Mouse (Mus musculus) gonadal fat pad, adult 2 months (tissue): Measurements from ENCODE around the gene Senp7. TPM values are rescaled to one million over a fixed set of nuclear protein-coding genes. Genes with fewer than 3 reads are reported as not detected.
"Not testable (repeated sequence)": the region's sequence is repeated elsewhere in the genome, so short reads cannot be mapped to it uniquely, and the experiment has no call there.

Source experiments
- DNase-seq: peaks from one replicate; pipeline ENCODE4 v3.0.0-alpha.2; 2012; ENCODE audit warnings: low read depth
- polyA plus RNA-seq: library from polyadenylated mRNA; depleted of rRNA; stranded (reverse); fragments of >200 nt; gene quantifications from 2 replicates; pipeline ENCODE4 v1.2.3, GENCODE M21; 2012

Gene Senp7
- polyA plus RNA-seq, 1 experiment = 4.5 TPM

DNA sequence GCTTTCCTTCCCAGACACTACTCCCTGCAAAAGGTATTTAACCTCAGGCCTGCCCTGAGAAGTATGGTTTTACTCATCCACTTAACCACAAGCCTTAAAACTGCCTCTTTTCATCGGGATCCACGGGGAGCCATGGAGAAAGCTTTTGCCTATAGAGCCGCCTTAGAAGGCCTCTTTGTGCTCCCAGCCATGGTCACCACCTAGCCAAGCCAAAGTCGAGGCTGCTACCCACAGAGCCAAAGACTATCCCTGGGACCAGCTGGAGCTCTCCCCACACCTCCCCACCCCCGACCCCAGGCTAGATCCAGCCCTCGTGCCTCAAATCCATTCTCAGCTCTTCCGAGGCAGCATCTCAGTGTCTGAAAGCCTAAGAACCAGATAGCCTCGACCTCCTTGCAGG is 18.0 kb downstream of the Senp7 start:
- no peak for DNase-seq

DNA sequence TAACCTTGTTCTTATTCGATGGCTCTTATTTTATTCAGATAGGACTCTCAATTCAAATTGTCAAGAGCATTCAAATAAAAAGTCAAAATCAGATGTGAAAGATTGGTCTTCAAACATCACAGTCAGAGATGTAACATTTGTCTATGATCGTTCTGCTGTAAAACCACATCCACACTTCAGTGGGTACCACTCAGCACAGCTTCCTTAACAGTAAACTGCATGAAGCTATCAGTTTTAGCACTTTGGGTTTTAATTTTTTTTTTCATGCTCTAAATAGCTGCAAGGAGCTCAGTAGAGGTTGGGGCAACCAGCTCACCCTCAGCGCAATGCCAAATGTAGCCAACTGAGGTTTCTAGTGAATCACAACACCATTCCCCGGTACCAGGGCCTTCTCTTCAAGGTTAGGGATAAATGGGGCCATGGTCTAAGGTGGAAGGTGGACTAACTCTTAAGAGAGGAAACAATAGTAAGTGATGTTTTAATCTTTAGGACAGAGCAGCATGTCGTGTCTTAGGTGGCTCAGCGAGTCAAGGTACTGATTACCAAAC is 20.5 kb downstream of the Senp7 start:
- DNase-seq = no peak

- no peak for DNase-seq
These were observed 23.4 kb downstream of the Senp7 start for GRCm38 (mm10) chr16:56071317-56072232.

DNA sequence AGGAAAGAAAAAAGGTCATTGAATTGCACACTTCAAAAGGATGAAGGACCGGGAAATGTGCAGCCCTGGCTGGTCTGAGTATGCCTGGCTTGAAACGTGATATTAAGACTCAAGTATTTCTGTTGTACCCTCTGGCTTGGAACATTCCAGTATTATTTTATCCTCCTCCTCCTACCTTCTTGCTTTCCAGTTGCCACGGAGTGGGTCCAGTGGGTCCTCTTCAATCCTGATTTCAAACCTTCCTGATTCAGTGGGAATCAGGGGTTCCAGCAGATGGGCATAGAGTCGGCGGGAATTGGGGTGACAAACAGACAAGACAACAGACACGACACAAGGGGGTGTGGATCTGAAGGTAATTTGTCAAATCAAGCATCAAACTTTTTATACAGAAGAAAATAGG is 24.4 kb downstream of the Senp7 start:
- no peak for DNase-seq

DNA sequence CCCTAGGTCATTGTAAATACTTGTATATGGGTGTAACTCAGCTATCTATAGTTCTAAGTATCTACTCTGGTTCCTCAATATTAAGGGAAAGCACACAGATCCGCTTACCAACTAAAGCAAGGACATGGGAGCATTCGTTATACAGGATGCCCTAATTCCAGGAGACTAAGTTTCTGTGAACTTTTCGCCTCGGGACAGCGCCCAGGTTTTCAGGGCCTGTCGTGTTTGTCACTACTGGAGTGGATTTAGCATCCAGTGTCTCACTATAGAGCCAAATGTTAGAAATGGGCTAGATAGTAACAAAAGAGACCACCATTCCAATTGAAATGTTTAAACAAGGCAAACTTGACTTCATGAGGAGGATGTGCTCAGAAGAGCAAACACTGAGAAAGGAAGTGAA is 25.0 kb downstream of the Senp7 start:
- not testable (repeated sequence) for DNase-seq

DNA sequence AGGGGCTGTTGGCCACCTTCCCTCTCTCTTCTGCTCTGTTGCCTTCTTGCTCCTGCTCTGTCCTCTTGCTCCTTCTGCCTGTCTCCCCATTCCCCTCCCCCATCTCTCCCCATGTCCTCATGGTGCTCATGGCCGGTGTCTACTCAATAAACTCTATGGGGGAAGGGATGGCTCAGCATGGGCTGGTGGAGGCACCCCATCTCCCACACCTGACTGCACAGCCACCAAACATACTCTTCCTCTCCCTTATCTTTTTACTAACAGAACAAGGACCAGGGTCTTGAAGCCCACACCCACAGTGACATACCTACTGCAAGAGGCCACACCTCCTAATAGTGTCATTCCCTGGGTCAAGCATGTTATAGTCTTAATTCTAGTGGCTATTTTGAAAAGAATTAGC is 26.0 kb downstream of the Senp7 start:
- DNase-seq = no peak

- no peak for DNase-seq
These were observed 26.4 kb downstream of the Senp7 start for GRCm38 (mm10) chr16:56074565-56074964.

GRCm38 (mm10) chr16:56075222-56076111 is 27.3 kb downstream of the Senp7 start:
- no peak for DNase-seq

GRCm38 (mm10) chr16:56076121-56076869 is 28.2 kb downstream of the Senp7 start:
- DNase-seq = no peak

DNA sequence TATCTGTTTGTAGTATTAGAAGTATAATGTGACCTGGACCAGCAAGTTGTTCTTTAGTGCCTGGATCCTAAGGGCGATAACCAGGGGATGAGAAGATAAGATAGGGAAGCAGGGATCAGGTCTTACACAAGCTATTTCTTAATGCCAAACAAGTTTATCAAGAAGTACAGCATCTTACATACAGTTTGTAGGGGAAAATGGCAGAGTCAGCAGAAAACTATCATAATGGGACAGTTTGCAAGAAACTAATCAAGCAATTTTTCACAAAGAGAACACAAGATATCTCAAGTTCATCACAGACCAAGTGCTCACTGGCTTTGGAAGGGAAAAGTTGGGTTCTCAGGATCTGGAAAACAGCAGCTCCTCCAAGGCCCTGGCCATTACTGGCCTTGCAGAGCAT is 31.3 kb downstream of the Senp7 start:
- DNase-seq = no peak

DNA sequence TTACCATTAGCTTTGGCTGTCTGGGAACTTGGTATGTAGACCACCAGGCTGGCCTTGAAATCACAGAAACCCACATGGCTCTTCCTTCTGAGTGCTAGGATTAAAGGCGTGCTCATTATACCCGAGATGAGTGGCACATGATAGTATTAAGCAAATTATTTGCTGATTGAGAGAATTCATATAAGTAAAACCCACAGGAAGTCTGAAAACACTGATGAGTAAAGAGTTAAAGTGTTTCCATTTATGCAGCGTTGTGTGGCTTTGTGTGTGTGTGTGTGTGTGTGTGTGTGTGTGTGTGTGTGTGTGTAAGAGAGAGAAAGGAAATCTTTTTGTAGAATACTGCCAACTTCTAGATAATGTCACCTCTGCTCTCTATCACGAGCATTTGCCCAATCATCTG is 33.6 kb downstream of the Senp7 start:
- DNase-seq = no peak

- no peak for DNase-seq
These were observed 38.2 kb downstream of the Senp7 start for GRCm38 (mm10) chr16:56086336-56086735.

DNA sequence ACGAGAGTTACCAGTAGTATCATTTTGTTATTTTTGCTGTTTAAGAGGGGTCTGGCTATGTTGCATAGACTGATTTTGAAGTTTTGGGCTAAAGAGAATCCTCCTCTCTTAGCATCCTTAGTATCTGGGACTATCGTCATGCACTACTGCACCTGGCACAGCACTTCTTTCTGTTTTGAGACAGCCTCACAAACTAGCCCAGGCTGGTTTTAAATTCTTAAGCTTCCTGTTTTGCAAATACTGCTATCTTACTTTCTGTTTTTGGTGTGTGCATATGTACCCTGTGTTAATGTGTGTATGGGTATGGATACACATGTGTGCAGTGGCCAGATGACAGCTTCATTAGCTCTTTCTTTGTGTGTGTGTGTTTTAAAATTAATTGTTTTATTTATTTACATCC is 42.2 kb downstream of the Senp7 start:
- no peak for DNase-seq

DNA sequence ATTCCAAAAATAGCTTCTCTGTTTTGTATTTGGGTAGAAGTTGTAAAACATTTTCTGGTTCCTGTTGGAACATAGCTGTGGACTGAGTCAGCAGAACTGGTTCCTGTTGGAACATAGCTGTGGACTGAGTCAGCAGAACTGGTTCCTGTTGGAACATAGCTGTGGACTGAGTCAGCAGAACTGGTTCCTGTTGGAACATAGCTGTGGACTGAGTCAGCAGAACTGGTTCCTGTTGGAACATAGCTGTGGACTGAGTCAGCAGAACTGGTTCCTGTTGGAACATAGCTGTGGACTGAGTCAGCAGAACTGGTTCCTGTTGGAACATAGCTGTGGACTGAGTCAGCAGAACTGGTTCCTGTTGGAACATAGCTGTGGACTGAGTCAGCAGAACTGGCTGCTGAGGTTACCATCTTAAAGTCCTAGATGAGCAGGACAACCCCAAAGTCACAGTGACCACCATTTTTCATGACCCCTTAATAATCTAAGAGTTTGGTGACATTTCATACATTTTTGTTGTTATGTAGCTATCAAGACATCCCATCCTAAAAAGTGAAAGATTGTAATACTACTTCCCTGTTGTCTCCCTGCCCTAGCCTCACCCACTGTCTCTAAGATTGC is 48.4 kb downstream of the Senp7 start:
- not testable (repeated sequence) for DNase-seq

- DNase-seq = no peak
These were observed 67.6 kb downstream of the Senp7 start for GRCm38 (mm10) chr16:56115706-56116105.

GRCm38 (mm10) chr16:56116155-56116554 is 68.0 kb downstream of the Senp7 start:
- DNase-seq = no peak

- no peak for DNase-seq
These were observed 69.4 kb downstream of the Senp7 start for GRCm38 (mm10) chr16:56117327-56118180.

- no peak for DNase-seq
These were observed 74.4 kb downstream of the Senp7 start for GRCm38 (mm10) chr16:56122517-56122916.

GRCm38 (mm10) chr16:56124045-56124444 is 75.9 kb downstream of the Senp7 start:
- DNase-seq = no peak

GRCm38 (mm10) chr16:56131666-56132065 is 83.5 kb downstream of the Senp7 start:
- no peak for DNase-seq
